Mouse (Mus musculus) CD4-positive, CD25-positive, alpha-beta regulatory T cell, adult 2 months (primary cell): ENCODE measurements around the gene Vwa7.
A peak's percentile ranks its signal among the peaks of the same experiment; 100 is the strongest.
"Not testable (repeated sequence)": the region's sequence is repeated elsewhere in the genome, so short reads cannot be mapped to it uniquely, and the experiment has no call there.

ENCODE experiments used
- DNase-seq: peaks from one replicate; pipeline ENCODE4 v3.0.0-alpha.2; 2012; ENCODE audit warnings: low read depth, low spot score

Gene Vwa7

DNA sequence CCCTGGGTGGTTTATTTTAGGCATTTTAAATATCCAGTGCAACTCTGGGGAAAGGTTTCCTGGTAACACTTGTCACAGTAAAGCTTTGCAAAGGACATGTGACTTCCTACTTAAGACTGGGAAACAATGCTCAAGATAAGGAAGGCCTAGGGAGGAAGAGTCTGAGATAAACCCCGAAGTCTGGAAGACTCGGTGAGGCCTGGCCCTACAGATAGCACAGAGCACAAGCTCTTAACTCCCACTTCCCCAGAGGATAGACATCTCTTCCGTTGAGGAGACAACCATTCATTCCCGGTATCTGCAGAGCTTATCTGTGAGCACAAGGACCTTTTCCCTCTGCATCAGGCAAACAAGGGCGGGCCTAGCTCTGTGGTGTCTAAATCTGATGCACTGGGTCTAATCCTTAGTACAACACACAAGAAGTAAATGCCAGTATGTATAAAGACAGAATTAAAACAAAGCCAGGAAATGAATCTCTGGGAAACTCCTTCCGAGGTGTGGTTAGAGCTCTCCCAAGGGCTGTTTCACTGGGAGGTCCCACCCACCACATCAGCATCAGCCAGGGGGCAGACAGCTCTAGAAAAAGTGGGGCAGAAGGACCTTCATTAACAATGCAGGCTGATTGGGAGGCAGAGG, 5.6 kb downstream of the Vwa7 start:
- DNase-seq, result no peak

DNA sequence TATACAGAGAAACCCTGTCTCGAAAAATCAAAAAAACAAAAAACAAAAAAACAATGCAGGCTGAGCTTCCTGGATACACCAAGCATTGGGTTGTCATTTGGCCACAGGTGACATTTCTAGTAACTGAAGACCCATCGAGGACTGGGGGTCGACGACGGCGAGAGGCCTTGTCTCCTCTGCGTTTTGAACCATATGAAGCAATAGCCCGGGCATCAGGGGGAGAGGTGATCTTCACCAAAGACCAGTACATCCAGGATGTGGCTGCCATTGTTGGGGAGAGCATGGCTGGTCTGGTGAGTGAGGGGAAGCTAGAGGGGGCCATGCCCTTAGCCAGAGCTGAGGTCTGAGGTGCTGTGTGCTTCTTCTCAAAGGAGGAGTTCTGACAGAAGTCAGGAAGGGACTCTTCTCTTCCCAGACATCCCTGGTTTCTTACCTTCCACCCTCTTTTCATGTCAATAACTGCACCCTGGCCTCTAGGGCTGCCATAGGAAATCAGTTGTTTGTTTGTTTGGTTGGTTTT, 6.2 kb downstream of the Vwa7 start:
- DNase-seq, result no peak

DNA sequence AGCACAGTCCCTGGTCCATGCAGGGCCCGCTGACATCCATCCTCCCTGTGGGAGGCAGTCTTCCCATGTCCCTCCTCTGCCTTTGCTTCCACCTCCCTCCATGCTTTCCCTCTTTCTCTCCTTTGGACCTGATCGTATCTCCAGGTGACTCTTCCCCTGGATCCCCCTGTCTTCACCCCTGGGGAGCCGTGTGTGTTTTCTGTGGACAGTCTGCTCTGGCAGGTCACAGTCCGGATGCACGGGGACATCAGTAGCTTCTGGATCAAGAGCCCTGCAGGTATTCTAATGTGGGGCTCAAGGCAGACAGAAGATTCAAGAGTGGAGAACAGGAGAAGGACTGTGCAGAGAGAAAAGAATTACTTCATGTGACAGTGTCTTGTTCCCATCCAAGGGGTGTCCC, 6.8 kb downstream of the Vwa7 start:
- no peak for DNase-seq

- no peak for DNase-seq
These were observed 7.4 kb downstream of the Vwa7 start for GRCm38 (mm10) chr17:35023756-35024155.

GRCm38 (mm10) chr17:35024261-35024660, 7.9 kb downstream of the Vwa7 start:
- no peak for DNase-seq

DNA sequence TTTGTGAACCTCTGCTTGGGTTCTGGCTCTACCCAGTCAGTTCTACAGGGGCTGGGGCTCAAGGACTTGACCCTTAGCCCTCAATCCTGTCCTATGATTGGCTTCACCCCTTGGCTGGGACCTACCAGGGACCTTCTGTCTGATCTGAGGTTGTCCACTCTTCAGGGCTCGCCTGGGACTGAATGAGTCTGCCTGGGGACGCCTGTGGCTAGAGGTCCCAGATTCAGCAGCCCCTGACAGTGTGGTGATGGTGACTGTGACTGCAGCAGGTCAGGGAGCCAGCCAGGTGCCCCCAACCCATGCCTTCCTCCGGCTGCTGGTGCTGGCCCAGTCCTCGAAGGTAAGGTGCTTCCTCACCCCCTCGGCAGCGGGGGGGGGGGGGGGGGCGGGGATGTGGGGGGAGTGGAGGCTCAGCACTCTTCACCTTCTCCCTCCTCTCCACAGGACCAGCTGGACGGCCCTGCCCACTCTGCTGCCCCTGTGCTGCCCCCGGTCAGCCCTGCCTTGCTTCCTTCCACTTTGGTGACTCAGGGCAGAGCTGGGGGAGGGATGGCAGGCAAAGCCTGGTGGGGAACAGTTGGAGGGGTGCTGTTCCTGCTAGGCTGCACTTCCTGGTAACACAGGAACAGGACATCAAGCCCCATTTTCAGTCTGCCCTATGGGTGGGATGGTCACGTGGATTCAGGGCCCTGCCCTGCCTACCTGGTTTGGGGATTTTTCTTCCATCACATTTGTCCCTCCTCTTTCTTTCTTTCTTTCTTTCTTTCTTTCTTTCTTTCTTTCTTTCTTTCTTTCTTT, 8.5 kb downstream of the Vwa7 start:
- no peak for DNase-seq

DNA sequence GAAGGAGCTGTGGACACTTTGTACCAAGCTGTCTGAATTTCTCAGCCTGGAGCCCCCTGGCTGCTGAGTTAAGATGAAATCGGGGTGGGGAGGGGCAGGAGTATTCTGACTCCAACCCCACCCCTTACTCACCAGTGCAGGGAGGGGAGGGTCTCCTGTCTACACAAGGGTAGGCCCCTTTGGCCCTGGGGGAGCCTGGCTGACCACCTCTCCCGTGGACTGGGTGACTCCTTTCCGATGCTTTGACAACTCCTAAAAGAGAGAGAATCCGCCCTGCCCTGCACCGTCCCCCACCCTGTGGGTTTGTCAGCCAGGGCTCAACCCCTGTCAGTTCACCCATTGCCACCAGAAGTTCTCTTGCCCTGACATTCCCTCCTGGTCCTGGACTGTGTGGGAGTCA, 9.8 kb downstream of the Vwa7 start:
- no peak for DNase-seq

- no peak for DNase-seq
These were observed 11.1 kb downstream of the Vwa7 start, which contains the start of gene Sapcd1 for GRCm38 (mm10) chr17:35027277-35028068. TSS of gene Sapcd1 (minus strand) at chr17:35028016.

DNA sequence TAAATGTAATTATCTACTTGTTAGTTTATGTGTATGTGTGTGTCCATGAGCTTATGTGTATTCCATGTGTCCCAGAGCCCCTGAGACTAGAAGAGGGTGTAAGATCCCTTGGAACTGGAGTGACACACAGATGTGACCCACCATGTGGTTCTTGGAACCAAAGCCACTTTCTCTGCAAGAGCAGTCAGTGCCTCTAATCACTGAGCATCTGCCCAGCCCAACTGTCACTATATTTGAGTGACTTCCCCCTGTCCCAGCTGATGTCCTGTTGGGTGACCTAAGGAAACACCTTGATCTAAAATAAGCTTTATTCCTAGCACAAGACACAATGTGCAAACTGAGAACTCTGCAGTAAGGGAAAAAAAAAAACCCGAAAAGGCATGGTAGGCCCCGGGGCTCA, 11.9 kb downstream of the Vwa7 start:
- no peak for DNase-seq

GRCm38 (mm10) chr17:35029691-35030532, 13.5 kb downstream of the Vwa7 start:
- DNase-seq, result peak; percentile 60

DNA sequence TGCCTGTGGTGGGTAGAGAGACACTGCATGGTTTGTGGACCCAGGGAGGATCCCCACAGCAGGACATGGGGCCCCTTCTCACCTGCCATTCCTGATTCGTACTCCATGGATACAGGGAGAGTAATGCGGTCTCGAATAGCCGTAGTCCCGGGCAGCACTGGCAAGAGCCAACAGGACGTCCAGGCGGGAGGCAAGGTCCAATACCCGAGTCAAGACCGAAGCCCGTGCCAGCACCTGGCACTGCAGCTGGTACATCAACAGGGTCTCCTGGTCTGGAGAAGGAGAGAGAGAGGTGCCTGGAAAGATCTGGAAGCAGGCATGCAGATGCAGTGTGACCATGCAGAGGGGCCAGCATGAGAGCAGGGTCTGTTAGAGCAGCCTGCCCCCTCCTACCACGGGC, 14.9 kb downstream of the Vwa7 start:
- no peak for DNase-seq

- no peak for DNase-seq
These were observed 15.5 kb downstream of the Vwa7 start for GRCm38 (mm10) chr17:35031880-35032279.

DNA sequence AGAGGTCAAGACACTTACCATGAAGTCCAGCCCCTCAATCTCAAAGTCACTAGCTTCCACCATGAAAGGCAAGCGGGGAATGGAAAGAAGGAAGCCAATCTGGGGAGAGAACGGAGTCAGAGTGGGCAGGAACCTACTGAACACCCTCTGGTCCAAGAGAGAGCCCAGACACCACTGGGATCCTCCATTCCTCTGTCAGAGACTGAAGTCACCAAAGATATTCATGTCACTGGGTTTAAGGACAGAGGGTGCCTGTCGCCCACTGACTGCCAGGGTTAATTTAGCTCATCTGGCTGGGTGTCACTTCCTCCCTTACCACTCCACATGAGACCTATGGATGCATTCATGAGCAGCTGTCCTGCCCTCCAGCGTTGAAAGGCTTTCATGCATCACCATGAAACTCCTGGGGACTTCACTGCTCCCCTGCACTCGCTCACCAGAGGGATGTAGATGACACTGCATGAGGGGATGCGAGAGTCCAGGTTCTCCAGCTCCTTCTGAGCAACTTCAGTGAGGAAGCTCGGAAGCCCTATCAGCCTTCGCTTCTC, 16.0 kb downstream of the Vwa7 start:
- no peak for DNase-seq

DNA sequence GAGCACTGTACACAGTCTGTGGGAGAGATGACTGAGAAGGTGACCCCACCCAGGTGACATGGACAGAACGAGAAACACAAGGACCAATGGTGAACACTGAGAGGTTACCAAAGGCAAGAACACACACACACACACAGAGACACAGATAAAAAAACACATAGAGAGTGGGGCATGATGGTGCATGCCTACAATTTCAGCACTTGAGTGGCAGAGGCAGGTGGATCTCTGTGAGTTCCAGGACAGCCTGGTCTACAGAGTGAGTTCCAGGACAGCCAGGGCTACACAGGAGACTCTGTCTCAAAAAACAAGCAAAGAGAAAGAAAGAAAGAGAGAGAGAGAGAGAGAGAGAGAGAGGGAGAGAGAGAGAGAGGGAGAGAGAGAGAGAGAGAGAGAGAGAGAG, 17.3 kb downstream of the Vwa7 start:
- DNase-seq, result not testable (repeated sequence)

DNA sequence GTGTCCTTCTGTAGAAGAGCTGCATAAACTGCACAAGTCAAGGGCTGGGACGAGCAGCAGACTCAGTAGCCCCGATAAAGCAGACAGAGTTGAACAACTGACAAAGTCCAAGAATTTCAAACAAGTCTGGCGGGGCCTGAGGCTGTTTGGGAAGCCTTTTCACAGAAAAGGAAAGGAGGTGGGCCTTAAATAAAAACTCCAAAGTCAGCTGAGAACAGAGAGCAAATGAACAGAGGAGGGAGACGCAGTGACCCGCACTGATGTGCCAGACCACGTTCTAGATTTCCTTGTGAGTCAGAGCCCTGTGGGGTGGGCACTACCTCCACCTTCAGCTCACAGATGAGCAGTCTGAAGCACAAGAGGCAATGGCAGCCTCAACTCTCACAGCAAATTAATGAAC, 18.5 kb downstream of the Vwa7 start:
- no peak for DNase-seq

DNA sequence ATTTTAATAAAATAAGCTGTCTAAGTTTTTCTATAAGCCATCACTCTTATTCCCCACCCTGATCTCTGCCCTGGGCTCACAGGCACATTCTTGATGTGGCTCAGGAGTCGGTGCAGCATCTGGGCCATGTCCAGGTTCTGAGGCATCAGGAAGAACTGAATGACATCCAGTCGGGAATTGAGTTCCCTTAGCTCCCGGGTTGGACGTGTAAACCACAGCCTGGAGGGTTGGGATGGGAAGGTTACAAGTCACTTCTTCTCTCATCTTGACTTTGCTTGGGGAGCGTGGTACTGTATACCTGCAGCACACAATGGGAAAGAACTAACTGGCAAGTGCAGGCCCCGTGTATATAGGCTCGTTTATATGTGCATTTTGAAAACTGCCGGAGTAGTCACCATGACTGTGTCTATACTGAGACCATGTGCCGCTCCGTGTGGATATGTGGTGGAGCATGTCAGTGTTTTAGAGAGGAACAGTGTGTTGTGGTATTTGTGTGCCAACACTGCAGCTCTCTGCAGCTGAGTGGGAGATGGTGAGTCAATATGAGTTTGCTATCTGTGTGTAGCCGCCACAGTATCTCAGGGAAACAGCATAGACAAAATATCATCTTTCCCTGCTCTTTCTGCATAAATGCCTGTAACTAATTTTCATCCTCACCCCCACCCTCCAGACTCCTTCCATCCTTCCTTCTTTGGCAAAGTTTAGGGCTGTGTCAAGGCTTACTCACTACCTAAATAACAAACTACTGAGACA, 22.9 kb downstream of the Vwa7 start:
- DNase-seq, result no peak

DNA sequence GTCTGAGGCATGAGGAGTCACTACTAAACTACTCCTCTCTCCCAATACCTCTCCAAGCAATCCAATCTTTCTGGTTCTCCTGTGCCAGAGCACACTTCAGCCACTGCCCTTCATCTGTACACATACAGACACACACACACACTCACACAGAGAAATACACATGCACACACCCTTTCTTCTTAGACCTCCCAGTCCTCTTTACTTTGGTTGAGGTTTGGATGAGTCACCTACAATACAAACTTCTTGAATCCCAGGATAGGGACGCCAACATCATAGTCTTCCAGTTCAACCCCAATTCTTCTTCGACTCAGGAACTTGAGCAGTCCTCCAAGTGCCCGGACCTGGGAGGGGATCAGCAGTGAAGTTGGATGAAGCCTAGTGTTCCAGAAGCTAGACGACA, 27.4 kb downstream of the Vwa7 start:
- no peak for DNase-seq

DNA sequence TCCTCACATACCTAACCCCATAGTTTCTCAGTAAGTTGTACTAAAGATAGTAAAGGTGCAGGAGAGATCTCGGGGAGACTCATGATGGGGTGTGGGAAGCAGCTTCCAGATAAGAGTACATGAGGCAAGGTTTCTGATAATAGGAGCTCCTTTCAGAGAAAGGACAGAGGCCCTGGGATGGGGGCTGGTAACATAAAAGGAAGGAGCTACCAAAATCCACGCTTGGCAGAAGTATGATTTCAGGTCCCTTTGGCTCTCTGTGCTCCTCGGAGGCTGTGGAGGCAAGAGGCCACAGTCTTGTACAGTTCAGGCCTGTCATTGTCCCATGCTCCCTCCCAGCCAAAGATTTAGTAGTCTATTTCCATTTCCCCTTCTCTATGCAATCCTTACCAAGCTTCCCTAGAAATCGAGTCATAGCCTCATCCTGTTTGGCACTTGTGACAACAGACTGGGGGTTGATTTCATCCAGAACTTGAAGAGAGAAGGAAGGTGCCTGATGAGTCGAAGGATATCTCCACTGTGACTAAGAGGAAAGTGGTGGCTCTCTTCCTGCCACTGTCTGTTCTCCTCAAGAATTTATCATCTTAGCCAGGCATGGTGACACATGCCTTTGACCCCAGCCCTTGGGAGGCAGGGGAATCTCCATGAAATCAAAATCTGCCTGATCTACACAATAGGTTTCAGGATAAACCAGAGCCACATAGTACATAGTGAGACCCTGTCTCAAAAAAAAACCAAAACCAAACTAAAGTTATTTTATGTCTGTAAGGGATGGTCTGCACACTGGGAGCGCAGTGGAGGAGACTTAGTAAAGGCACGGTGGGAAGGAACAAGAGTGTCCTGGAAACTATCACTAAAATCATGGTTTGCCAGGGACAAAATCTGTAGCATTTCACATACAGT, 28.8 kb downstream of the Vwa7 start:
- DNase-seq, result no peak
